Mouse (Mus musculus): ENCODE measurements around the gene Mpped2. TPM values are rescaled to one million over a fixed set of nuclear protein-coding genes. Genes with fewer than 3 reads are reported as not detected.

Mpped2 gene
- polyA plus RNA-seq, 1 experiment, result not detected

GRCm38 (mm10) chr2:106854758-106855157 lies 161.7 kb downstream of the Mpped2 start:
- Histone ChIP-seq H3K79me2 (ENCODE audit: control insufficient read depth, insufficient read depth) (no peaks in the 10 kb centered on the region), H3ac (ENCODE audit: control insufficient read depth, insufficient read length) (no peak overlapping the region), H3K4me3 (no peak overlapping the region), H3K4me2 (ENCODE audit: low read depth) (peak overlapping the region; percentile 21), H3K27me3 (ENCODE audit: control insufficient read depth, insufficient read depth, insufficient read length) (no peaks in the 10 kb centered on the region), H3K36me3 (ENCODE audit: control insufficient read depth, insufficient read depth) (no peaks in the 10 kb centered on the region)
- no peak for TF ChIP-seq CEBPB (IDR thresholded peaks at IDR 0.05; ENCODE audit: insufficient read depth, poor library complexity, severe bottlenecking)
- no peak for TF ChIP-seq MYOD1 (IDR thresholded peaks at IDR 0.05; ENCODE audit: control insufficient read depth in 1 of 3, insufficient read length in 2 of 3, low read depth in 2 of 3)
- no peak for TF ChIP-seq USF1 (IDR thresholded peaks at IDR 0.05; ENCODE audit: low read depth)
- no peak for TF ChIP-seq TCF3 (IDR thresholded peaks at IDR 0.05; ENCODE audit: insufficient read length, low read depth)
- TF ChIP-seq MAX (IDR thresholded peaks at IDR 0.05; ENCODE audit: low read depth), result no peak
- TF ChIP-seq TCF12 (IDR thresholded peaks at IDR 0.05; ENCODE audit: insufficient read depth, poor library complexity, severe bottlenecking), result no peak
- no peak for TF ChIP-seq MYOG (IDR thresholded peaks at IDR 0.05; ENCODE audit: control insufficient read depth in 1 of 3, insufficient read depth in 1 of 3, insufficient read length in 2 of 3, low read depth in 2 of 3)
- TF ChIP-seq POLR2A (IDR thresholded peaks at IDR 0.05; ENCODE audit: insufficient read length, low read depth), result no peak
- no peak for TF ChIP-seq POLR2AphosphoS2 (IDR thresholded peaks at IDR 0.05; ENCODE audit: insufficient read length, low read depth)
- no peak for TF ChIP-seq E2F4 (IDR thresholded peaks at IDR 0.05; ENCODE audit: insufficient read depth)
- TF ChIP-seq REST (IDR thresholded peaks at IDR 0.05; ENCODE audit: insufficient read depth, insufficient read length), result no peak
- TF ChIP-seq SRF (IDR thresholded peaks at IDR 0.05; ENCODE audit: control insufficient read depth, insufficient read length, low read depth), result no peak

- H3ac ChIP-seq (ENCODE audit: control insufficient read depth, insufficient read length), result no peak overlapping the region
- H3K27me3 ChIP-seq (ENCODE audit: control insufficient read depth, insufficient read depth, insufficient read length), result no peaks in the 10 kb centered on the region
- H3K79me2 ChIP-seq (ENCODE audit: control insufficient read depth, insufficient read depth), result no peaks in the 10 kb centered on the region
- no peaks in the 10 kb centered on the region for H3K36me3 ChIP-seq (ENCODE audit: control insufficient read depth, insufficient read depth)
- no peak for TF ChIP-seq MYOD1 (IDR thresholded peaks at IDR 0.05; ENCODE audit: control insufficient read depth in 1 of 3, insufficient read length in 2 of 3, low read depth in 2 of 3)
- TF ChIP-seq REST (IDR thresholded peaks at IDR 0.05; ENCODE audit: insufficient read depth, insufficient read length), result no peak
- no peak for TF ChIP-seq MYOG (IDR thresholded peaks at IDR 0.05; ENCODE audit: control insufficient read depth in 1 of 3, insufficient read depth in 1 of 3, insufficient read length in 2 of 3, low read depth in 2 of 3)
- TF ChIP-seq POLR2AphosphoS2 (IDR thresholded peaks at IDR 0.05; ENCODE audit: insufficient read length, low read depth), result no peak
- no peak for TF ChIP-seq CEBPB (IDR thresholded peaks at IDR 0.05; ENCODE audit: insufficient read depth, poor library complexity, severe bottlenecking)
- TF ChIP-seq USF1 (IDR thresholded peaks at IDR 0.05; ENCODE audit: low read depth), result no peak
- TF ChIP-seq TCF3 (IDR thresholded peaks at IDR 0.05; ENCODE audit: insufficient read length, low read depth), result no peak
- TF ChIP-seq TCF12 (IDR thresholded peaks at IDR 0.05; ENCODE audit: insufficient read depth, poor library complexity, severe bottlenecking), result no peak
- TF ChIP-seq E2F4 (IDR thresholded peaks at IDR 0.05; ENCODE audit: insufficient read depth), result no peak
- no peak for TF ChIP-seq POLR2A (IDR thresholded peaks at IDR 0.05; ENCODE audit: insufficient read length, low read depth)
- TF ChIP-seq SRF (IDR thresholded peaks at IDR 0.05; ENCODE audit: control insufficient read depth, insufficient read length, low read depth), result no peak
- no peak for TF ChIP-seq MAX (IDR thresholded peaks at IDR 0.05; ENCODE audit: low read depth)
- no peak overlapping the region for H3K4me2 ChIP-seq (ENCODE audit: low read depth)
- no peak overlapping the region for H3K4me3 ChIP-seq
Measured at GRCm38 (mm10) chr2:106855184-106855583, 162.1 kb downstream of the Mpped2 start.

GRCm38 (mm10) chr2:106855623-106856350 lies 162.7 kb downstream of the Mpped2 start:
- Histone ChIP-seq H3K79me2 (ENCODE audit: control insufficient read depth, insufficient read depth) (no peaks in the 10 kb centered on the region), H3K36me3 (ENCODE audit: control insufficient read depth, insufficient read depth) (no peaks in the 10 kb centered on the region), H3ac (ENCODE audit: control insufficient read depth, insufficient read length) (no peak overlapping the region), H3K4me2 (ENCODE audit: low read depth) (no peak overlapping the region), H3K4me3 (no peak overlapping the region), H3K27me3 (ENCODE audit: control insufficient read depth, insufficient read depth, insufficient read length) (no peaks in the 10 kb centered on the region)
- TF ChIP-seq TCF3 (IDR thresholded peaks at IDR 0.05; ENCODE audit: insufficient read length, low read depth) (no peak), USF1 (IDR thresholded peaks at IDR 0.05; ENCODE audit: low read depth) (no peak), MYOD1 (IDR thresholded peaks at IDR 0.05; ENCODE audit: control insufficient read depth in 1 of 3, insufficient read length in 2 of 3, low read depth in 2 of 3) (no peak), TCF12 (IDR thresholded peaks at IDR 0.05; ENCODE audit: insufficient read depth, poor library complexity, severe bottlenecking) (no peak), E2F4 (IDR thresholded peaks at IDR 0.05; ENCODE audit: insufficient read depth) (no peak), MAX (IDR thresholded peaks at IDR 0.05; ENCODE audit: low read depth) (no peak), REST (IDR thresholded peaks at IDR 0.05; ENCODE audit: insufficient read depth, insufficient read length) (no peak), CEBPB (IDR thresholded peaks at IDR 0.05; ENCODE audit: insufficient read depth, poor library complexity, severe bottlenecking) (no peak), MYOG (IDR thresholded peaks at IDR 0.05; ENCODE audit: control insufficient read depth in 1 of 3, insufficient read depth in 1 of 3, insufficient read length in 2 of 3, low read depth in 2 of 3) (no peak), POLR2A (IDR thresholded peaks at IDR 0.05; ENCODE audit: insufficient read length, low read depth) (no peak), POLR2AphosphoS2 (IDR thresholded peaks at IDR 0.05; ENCODE audit: insufficient read length, low read depth) (no peak)

GRCm38 (mm10) chr2:106856361-106856961 lies 163.4 kb downstream of the Mpped2 start:
- Histone ChIP-seq H3K4me2 (ENCODE audit: low read depth) (no peak overlapping the region), H3K4me3 (no peak overlapping the region), H3ac (ENCODE audit: control insufficient read depth, insufficient read length) (no peak overlapping the region), H3K79me2 (ENCODE audit: control insufficient read depth, insufficient read depth) (no peaks in the 10 kb centered on the region), H3K27me3 (ENCODE audit: control insufficient read depth, insufficient read depth, insufficient read length) (no peaks in the 10 kb centered on the region), H3K36me3 (ENCODE audit: control insufficient read depth, insufficient read depth) (no peaks in the 10 kb centered on the region)
- TF ChIP-seq MYOG (IDR thresholded peaks at IDR 0.05; ENCODE audit: control insufficient read depth in 1 of 3, insufficient read depth in 1 of 3, insufficient read length in 2 of 3, low read depth in 2 of 3), result no peak
- TF ChIP-seq MYOD1 (IDR thresholded peaks at IDR 0.05; ENCODE audit: control insufficient read depth in 1 of 3, insufficient read length in 2 of 3, low read depth in 2 of 3), result no peak
- TF ChIP-seq TCF12 (IDR thresholded peaks at IDR 0.05; ENCODE audit: insufficient read depth, poor library complexity, severe bottlenecking), result no peak
- TF ChIP-seq POLR2AphosphoS2 (IDR thresholded peaks at IDR 0.05; ENCODE audit: insufficient read length, low read depth), result no peak
- TF ChIP-seq CEBPB (IDR thresholded peaks at IDR 0.05; ENCODE audit: insufficient read depth, poor library complexity, severe bottlenecking), result no peak
- no peak for TF ChIP-seq E2F4 (IDR thresholded peaks at IDR 0.05; ENCODE audit: insufficient read depth)
- no peak for TF ChIP-seq POLR2A (IDR thresholded peaks at IDR 0.05; ENCODE audit: insufficient read length, low read depth)
- TF ChIP-seq REST (IDR thresholded peaks at IDR 0.05; ENCODE audit: insufficient read depth, insufficient read length), result no peak
- no peak for TF ChIP-seq SRF (IDR thresholded peaks at IDR 0.05; ENCODE audit: control insufficient read depth, insufficient read length, low read depth)
- no peak for TF ChIP-seq MAX (IDR thresholded peaks at IDR 0.05; ENCODE audit: low read depth)
- TF ChIP-seq TCF3 (IDR thresholded peaks at IDR 0.05; ENCODE audit: insufficient read length, low read depth), result no peak
- TF ChIP-seq USF1 (IDR thresholded peaks at IDR 0.05; ENCODE audit: low read depth), result no peak

All from myocyte (in vitro differentiated cells).